Mouse (Mus musculus) cerebellum, adult 11-12 months (tissue): ENCODE results near the gene Ndrg2.
"Not testable (repeated sequence)": the region's sequence is repeated elsewhere in the genome, so short reads cannot be mapped to it uniquely, and the experiment has no call there.

Experiments used
- DNase-seq: peaks from one replicate; pipeline ENCODE4 v3.0.0; 2022

The Ndrg2 gene

DNA sequence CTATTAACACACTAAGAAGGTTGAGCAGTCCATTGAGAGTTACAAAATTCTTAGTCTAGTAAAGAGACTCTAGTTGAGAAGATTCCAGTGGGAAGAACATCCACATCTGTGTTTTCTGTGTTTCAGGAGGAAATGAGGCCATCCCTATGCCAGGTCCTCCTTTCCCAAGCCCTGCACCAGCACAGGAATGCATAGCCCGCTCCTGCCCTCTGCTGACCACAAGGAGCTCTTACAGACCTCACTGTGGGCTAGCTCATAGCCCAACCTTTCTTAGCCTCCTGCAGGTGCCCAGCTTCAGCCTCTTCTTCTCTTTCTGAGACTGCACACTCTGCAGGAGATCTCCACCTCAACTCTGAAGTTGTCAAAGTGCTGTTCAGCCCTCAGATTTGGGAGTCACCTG is 50.4 kb downstream of the Ndrg2 start:
- DNase-seq: not testable (repeated sequence)

DNA sequence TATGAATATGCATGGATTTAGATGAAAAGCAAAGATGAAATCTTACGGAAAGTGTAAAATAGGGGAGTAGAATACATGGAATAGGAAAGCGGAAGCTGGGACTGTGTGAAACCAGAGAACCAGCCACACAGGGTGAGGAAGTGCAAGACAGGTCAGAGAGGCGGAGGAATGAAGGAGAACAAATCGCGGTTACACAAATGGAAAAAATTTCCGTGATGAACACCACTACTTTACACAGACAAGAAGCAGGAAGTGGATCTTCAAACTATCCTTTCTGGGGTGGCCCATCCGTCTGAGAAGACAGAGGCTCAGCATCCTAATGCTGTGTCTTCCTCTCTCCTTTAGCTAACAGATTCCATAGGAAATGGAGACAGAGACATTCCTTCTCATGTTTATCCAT is 58.7 kb downstream of the Ndrg2 start:
- not testable (repeated sequence) for DNase-seq
